Mouse (Mus musculus): Measurements from ENCODE around the gene Slc7a8. TPM values are rescaled to one million over a fixed set of nuclear protein-coding genes. Genes with fewer than 3 reads are reported as not detected.

Gene Slc7a8
- polyA plus RNA-seq, 1 experiment from 2014 or later, result 25.7 TPM

- TF ChIP-seq CTCF (IDR thresholded peaks at IDR 0.05; ENCODE audit: low read depth), result no peak
- no peak for ATAC-seq (replicated peaks; ENCODE audit: low FRiP score, low read depth)
- no peaks in the 10 kb centered on the region for H3K27me3 ChIP-seq (ENCODE audit: insufficient read depth, low read length)
- H3K9ac ChIP-seq (ENCODE audit: low read depth, low read length), result no peak overlapping the region
- H3K4me3 ChIP-seq (replicated peaks; ENCODE audit: low read depth, low read length), result peak overlapping the region; percentile 17
- H3K9me3 ChIP-seq (replicated peaks; ENCODE audit: low read length), result no peaks in the 10 kb centered on the region
- DNase-seq (ENCODE audit: low spot score), result peak; percentile 32
- no peaks in the 10 kb centered on the region for H3K36me3 ChIP-seq (ENCODE audit: insufficient read depth, low read length)
- 3% methylated on average over 15 of the region's 15 CpGs for WGBS
- H3K4me1 ChIP-seq (replicated peaks; ENCODE audit: insufficient read depth, low read length), result 0 out of 2 replicates have a peak, but pooled peaks cover 4% of the 10 kb centered on the region
- no peak overlapping the region for H3K27ac ChIP-seq
- peak overlapping the region; percentile 49 for H3K4me2 ChIP-seq (ENCODE audit: low read length)
Observed at GRCm38 (mm10) chr14:54714617-54715081, 67.1 kb downstream of the Slc7a8 start.

- ATAC-seq (replicated peaks; ENCODE audit: low FRiP score, low read depth), result peak; percentile 47; the same call in 1 of the 2 replicates
- Histone ChIP-seq H3K4me2 (ENCODE audit: low read length) (peak overlapping the region; percentile 49), H3K27me3 (ENCODE audit: insufficient read depth, low read length) (no peaks in the 10 kb centered on the region), H3K4me3 (replicated peaks; ENCODE audit: low read depth, low read length) (peak overlapping the region; percentile 17), H3K9ac (ENCODE audit: low read depth, low read length) (no peak overlapping the region), H3K36me3 (ENCODE audit: insufficient read depth, low read length) (no peaks in the 10 kb centered on the region), H3K27ac (no peak overlapping the region), H3K4me1 (replicated peaks; ENCODE audit: insufficient read depth, low read length) (0 out of 2 replicates have a peak, but pooled peaks cover 4% of the 10 kb centered on the region), H3K9me3 (replicated peaks; ENCODE audit: low read length) (no peaks in the 10 kb centered on the region)
- WGBS, result 1% methylated on average over 13 of the region's 13 CpGs
- peak; percentile 89 for TF ChIP-seq CTCF (IDR thresholded peaks at IDR 0.05; ENCODE audit: low read depth)
- DNase-seq (ENCODE audit: low spot score), result peak; percentile 89
Observed at GRCm38 (mm10) chr14:54714121-54714520, 67.6 kb downstream of the Slc7a8 start.

- no peak for ATAC-seq (replicated peaks; ENCODE audit: low FRiP score, low read depth)
- H3K27me3 ChIP-seq (ENCODE audit: insufficient read depth, low read length), result no peaks in the 10 kb centered on the region
- 0 out of 2 replicates have a peak overlapping the region, but pooled peaks have one; percentile 8 for H3K9ac ChIP-seq (ENCODE audit: low read depth, low read length)
- no peaks in the 10 kb centered on the region for H3K9me3 ChIP-seq (replicated peaks; ENCODE audit: low read length)
- no peak overlapping the region for H3K4me2 ChIP-seq (ENCODE audit: low read length)
- no peaks in the 10 kb centered on the region for H3K36me3 ChIP-seq (ENCODE audit: insufficient read depth, low read length)
- TF ChIP-seq CTCF (IDR thresholded peaks at IDR 0.05; ENCODE audit: low read depth), result no peak
- 0 out of 2 replicates have a peak, but pooled peaks cover 4% of the 10 kb centered on the region for H3K4me1 ChIP-seq (replicated peaks; ENCODE audit: insufficient read depth, low read length)
- peak; percentile 37 for DNase-seq (ENCODE audit: low spot score)
- WGBS, result 54% methylated on average over 8 of the region's 8 CpGs
- H3K27ac ChIP-seq, result 0 out of 2 replicates have a peak overlapping the region, but pooled peaks have one; percentile 31
- no peak overlapping the region for H3K4me3 ChIP-seq (replicated peaks; ENCODE audit: low read depth, low read length)
Observed at GRCm38 (mm10) chr14:54712861-54713260, 68.9 kb downstream of the Slc7a8 start.

GRCm38 (mm10) chr14:54712074-54712473 lies 69.7 kb downstream of the Slc7a8 start, which contains the start of gene Cebpe:
Gene Cebpe, minus strand, starts transcription at chr14:54712174.
- DNase-seq (ENCODE audit: low spot score) (no peak), ATAC-seq (replicated peaks; ENCODE audit: low FRiP score, low read depth) (no peak)
- TF ChIP-seq CTCF (IDR thresholded peaks at IDR 0.05; ENCODE audit: low read depth), result no peak
- Histone ChIP-seq H3K4me2 (ENCODE audit: low read length) (no peak within 1 kb of the TSS), H3K9ac (ENCODE audit: low read depth, low read length) (0 out of 2 replicates have a peak within 1 kb of the TSS, but pooled peaks have one; percentile 8), H3K27ac (0 out of 2 replicates have a peak within 1 kb of the TSS, but pooled peaks have one; percentile 31), H3K27me3 (ENCODE audit: insufficient read depth, low read length) (0 out of 2 replicates have a peak, but pooled peaks cover 3% of the 10 kb centered on the region), H3K9me3 (replicated peaks; ENCODE audit: low read length) (no peaks in the 10 kb centered on the region), H3K4me1 (replicated peaks; ENCODE audit: insufficient read depth, low read length) (0 out of 2 replicates have a peak, but pooled peaks cover 4% of the 10 kb centered on the region), H3K4me3 (replicated peaks; ENCODE audit: low read depth, low read length) (no peak within 1 kb of the TSS), H3K36me3 (ENCODE audit: insufficient read depth, low read length) (no peaks in the 10 kb centered on the region)
- 93% methylated on average over 7 of the region's 7 CpGs for WGBS

- Histone ChIP-seq H3K36me3 (ENCODE audit: insufficient read depth, low read length) (no peaks in the 10 kb centered on the region), H3K4me2 (ENCODE audit: low read length) (no peak overlapping the region), H3K4me3 (replicated peaks; ENCODE audit: low read depth, low read length) (no peak overlapping the region), H3K9ac (ENCODE audit: low read depth, low read length) (no peak overlapping the region), H3K27me3 (ENCODE audit: insufficient read depth, low read length) (0 out of 2 replicates have a peak, but pooled peaks cover 3% of the 10 kb centered on the region), H3K9me3 (replicated peaks; ENCODE audit: low read length) (no peaks in the 10 kb centered on the region), H3K27ac (no peak overlapping the region), H3K4me1 (replicated peaks; ENCODE audit: insufficient read depth, low read length) (no peaks in the 10 kb centered on the region)
- no peak for TF ChIP-seq CTCF (IDR thresholded peaks at IDR 0.05; ENCODE audit: low read depth)
- DNase-seq (ENCODE audit: low spot score), result no peak
- WGBS, result 90% methylated on average over 9 of the region's 9 CpGs
- no peak for ATAC-seq (replicated peaks; ENCODE audit: low FRiP score, low read depth)
Observed at GRCm38 (mm10) chr14:54709054-54709453, 72.7 kb downstream of the Slc7a8 start.

GRCm38 (mm10) chr14:54706589-54707320 lies 75.0 kb downstream of the Slc7a8 start:
- 47% methylated on average over 17 of the region's 17 CpGs for WGBS
- Histone ChIP-seq H3K4me1 (replicated peaks; ENCODE audit: insufficient read depth, low read length) (no peaks in the 10 kb centered on the region), H3K9ac (ENCODE audit: low read depth, low read length) (no peak overlapping the region), H3K4me2 (ENCODE audit: low read length) (no peak overlapping the region), H3K4me3 (replicated peaks; ENCODE audit: low read depth, low read length) (no peak overlapping the region), H3K9me3 (replicated peaks; ENCODE audit: low read length) (no peaks in the 10 kb centered on the region), H3K27me3 (ENCODE audit: insufficient read depth, low read length) (0 out of 2 replicates have a peak, but pooled peaks cover 3% of the 10 kb centered on the region), H3K27ac (no peak overlapping the region), H3K36me3 (ENCODE audit: insufficient read depth, low read length) (no peaks in the 10 kb centered on the region)
- TF ChIP-seq CTCF (IDR thresholded peaks at IDR 0.05; ENCODE audit: low read depth), result no peak
- no peak for ATAC-seq (replicated peaks; ENCODE audit: low FRiP score, low read depth)
- DNase-seq (ENCODE audit: low spot score), result no peak

All from kidney, postnatal 0 days (tissue).